Mouse (Mus musculus) liver, embryonic 11.5 days (tissue): Measurements from ENCODE around the gene Gm21776. TPM values are rescaled to one million over a fixed set of nuclear protein-coding genes. Genes with fewer than 3 reads are reported as not detected.
"Not testable (repeated sequence)": the region's sequence is repeated elsewhere in the genome, so short reads cannot be mapped to it uniquely, and the experiment has no call there.

Experiments
- ATAC-seq: fragments of 200-750 bp; cut with Nextera tagmentation; replicated peaks from 2 replicates; pipeline ENCODE4 v1.8.0; 2017; ENCODE audit warnings: moderate number of reproducible peaks, mild to moderate bottlenecking, moderate TSS enrichment, moderate library complexity; ENCODE audit not compliant: low FRiP score
- DNase-seq: peaks from one replicate; pipeline ENCODE4 v3.0.0-alpha.2; 2017; ENCODE audit warnings: low spot score
- H3K27ac ChIP-seq: fragments of 300-500 bp; sonication (generic); 2 replicates; pipeline ENCODE4 v1.5.1; 2014; ENCODE audit warnings: mild to moderate bottlenecking, low read depth, low read length, control low read depth
- H3K27me3 ChIP-seq: fragments of 300-500 bp; sonication (generic); replicated peaks from 2 replicates; pipeline ENCODE4 v1.6.1; 2014; ENCODE audit warnings: low read length, mixed read lengths; ENCODE audit not compliant: control insufficient read depth, insufficient read depth
- H3K36me3 ChIP-seq: fragments of 300-500 bp; sonication (generic); 2 replicates; pipeline ENCODE4 v1.6.1; 2014; ENCODE audit warnings: mild to moderate bottlenecking, low read length, moderate library complexity, mixed read lengths; ENCODE audit not compliant: control insufficient read depth, insufficient read depth
- H3K4me1 ChIP-seq: fragments of 300-500 bp; sonication (generic); replicated peaks from 2 replicates; pipeline ENCODE4 v1.6.1; 2014; ENCODE audit warnings: low read length, mixed read lengths; ENCODE audit not compliant: control insufficient read depth, insufficient read depth
- H3K4me2 ChIP-seq: fragments of 300-500 bp; sonication (generic); 2 replicates; pipeline ENCODE4 v1.6.1; 2014; ENCODE audit warnings: mild to moderate bottlenecking, control low read depth, moderate library complexity
- H3K4me3 ChIP-seq: fragments of 300-500 bp; sonication (generic); 2 replicates; pipeline ENCODE4 v1.5.1; 2014; ENCODE audit warnings: low read depth, low read length, control low read depth
- H3K9ac ChIP-seq: fragments of 300-500 bp; sonication (generic); 2 replicates; pipeline ENCODE4 v1.6.1; 2014; ENCODE audit warnings: low read depth, low read length, control low read depth
- H3K9me3 ChIP-seq: fragments of 300-500 bp; sonication (generic); 2 replicates; pipeline ENCODE4 v1.6.1; 2016; ENCODE audit warnings: low read length, inconsistent platforms, mixed read lengths; ENCODE audit not compliant: control insufficient read depth
- WGBS: fragments of 180-500 bp; shearing (Covaris S2); extraction: QIAGEN DNeasy Blood & Tissue Kit; methylation state at CpG from one replicate; pipeline ENCODE4 v1.1.7; 2014; 5-methylcytosine and 5-hydroxymethylcytosine counted together
- polyA plus RNA-seq: library from polyadenylated mRNA; unstranded; fragments of >200 nt; fragmentation: Nextera tagmentation; extraction: Ambion mirVana; gene quantifications from 2 replicates; pipeline ENCODE4 v1.2.1, GENCODE M21; 2014

Gene Gm21776
- polyA plus RNA-seq, result not detected in 2 replicates

DNA sequence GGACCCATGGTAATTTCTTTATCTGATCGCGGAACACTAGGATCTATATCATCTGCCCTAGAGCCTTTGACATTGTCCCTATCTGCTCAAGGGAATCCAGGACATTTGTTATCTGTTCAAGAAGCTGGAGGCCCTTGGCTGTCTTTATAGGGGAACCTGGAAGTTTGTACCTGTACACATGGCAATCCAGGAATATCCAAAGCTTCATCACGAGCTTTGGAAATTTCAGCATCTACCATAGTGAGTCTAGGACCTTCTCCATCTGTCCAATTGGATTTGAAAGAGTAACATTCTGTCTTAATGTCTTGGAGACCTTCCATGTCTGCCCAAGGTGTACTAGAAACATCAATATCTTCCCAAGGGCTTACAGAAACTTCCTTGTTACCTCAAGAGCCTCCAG is at the start of gene Gm21776:
TSS of gene Gm21776 (plus strand) at position 301 of the 400 bp plus-strand sequence.
- not testable (repeated sequence) for H3K4me2 ChIP-seq, H3K27me3 ChIP-seq, H3K27ac ChIP-seq, H3K9ac ChIP-seq, H3K4me3 ChIP-seq, ATAC-seq, H3K36me3 ChIP-seq, H3K9me3 ChIP-seq, H3K4me1 ChIP-seq, DNase-seq
- no CpG with 5 or more reads among the region's 3 CpGs for WGBS
